Mouse (Mus musculus): Measurements from ENCODE around the gene Prrt3. TPM values are rescaled to one million over a fixed set of nuclear protein-coding genes. Genes with fewer than 3 reads are reported as not detected.

Gene Prrt3
- polyA plus RNA-seq, 1 experiment from 2014 or later, result 0.14 TPM

DNA sequence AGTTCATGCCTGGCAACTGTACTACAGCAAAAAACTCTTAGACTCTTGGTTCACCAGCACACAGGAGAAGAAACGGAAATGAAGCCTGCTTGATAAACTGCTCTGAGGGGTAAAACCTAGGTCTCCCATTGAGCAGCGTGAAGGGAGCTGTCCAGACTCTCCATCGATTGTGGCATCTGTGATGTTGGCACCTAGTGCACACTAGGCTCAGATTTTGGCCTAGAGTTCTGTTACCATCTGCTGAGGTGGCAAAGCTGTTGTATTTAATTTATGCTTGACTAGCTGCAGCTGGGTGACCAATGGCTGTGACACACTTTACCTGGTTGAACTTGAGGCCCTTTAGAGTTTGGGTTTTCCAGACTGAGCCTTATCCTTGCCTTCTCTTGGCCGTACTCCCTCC is 54.1 kb downstream of the Prrt3 start:
- TF ChIP-seq EP300 (IDR thresholded peaks at IDR 0.05; ENCODE audit: low read depth) (no peak), CTCF (IDR thresholded peaks at IDR 0.05; ENCODE audit: low read depth) (no peak)
- Histone ChIP-seq H3K9ac (replicated peaks) (no peak overlapping the region), H3K4me1 (ENCODE audit: insufficient read depth) (peaks cover 14% of the 10 kb centered on the region), H3K9me3 (ENCODE audit: low read length) (no peaks in the 10 kb centered on the region), H3K4me2 (ENCODE audit: low read depth, low read length) (no peak overlapping the region), H3K4me3 (ENCODE audit: low read depth, low read length) (no peak overlapping the region), H3K27me3 (ENCODE audit: insufficient read depth, low read length) (no peaks in the 10 kb centered on the region), H3K36me3 (replicated peaks; ENCODE audit: insufficient read depth, low read length) (peaks cover 18% of the 10 kb centered on the region), H3K27ac (ENCODE audit: low read depth) (no peak overlapping the region)
- no peak for DNase-seq
- WGBS (ENCODE audit: insufficient replicate concordance), result 89% methylated on average over 4 of the region's 4 CpGs
- ATAC-seq, result no peak

DNA sequence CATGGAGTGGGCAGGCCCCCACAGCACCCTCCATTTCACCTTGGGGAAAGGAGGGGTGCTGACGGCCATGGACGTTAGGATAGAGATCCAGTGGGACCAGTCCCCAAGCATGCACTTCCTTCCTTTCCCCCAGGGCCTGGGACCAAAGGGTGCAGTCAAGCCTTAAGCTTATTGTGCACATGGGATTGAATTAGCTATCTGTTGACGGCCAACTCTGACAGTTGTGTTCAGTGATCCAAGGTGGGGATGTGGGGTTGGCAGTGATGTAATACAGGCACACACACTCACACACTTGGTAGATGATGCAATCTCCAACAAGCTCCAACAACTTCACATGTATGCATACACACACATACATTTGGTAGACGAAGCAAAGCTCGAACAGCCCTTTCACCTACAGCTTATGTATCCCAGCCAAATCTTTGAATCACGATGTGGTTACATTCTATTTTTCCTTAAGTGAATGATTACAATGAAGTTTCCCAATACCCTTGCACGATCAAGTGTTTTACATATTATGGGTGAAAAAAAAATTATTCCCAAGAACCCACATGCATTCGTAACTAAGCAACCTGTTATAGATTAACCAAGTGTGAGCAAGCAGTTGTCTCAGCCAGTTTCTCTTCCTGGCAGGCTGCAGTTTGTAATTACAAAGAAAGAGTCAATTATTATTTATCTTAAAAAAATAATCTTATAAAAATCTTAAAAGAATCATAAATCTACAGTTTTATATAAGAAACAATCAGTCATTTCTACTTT is 57.3 kb downstream of the Prrt3 start:
- Histone ChIP-seq H3K27ac (ENCODE audit: low read depth) (no peak overlapping the region), H3K4me2 (ENCODE audit: low read depth, low read length) (peak overlapping the region; percentile 18; the same call in 1 of the 2 replicates)
- TF ChIP-seq EP300 (IDR thresholded peaks at IDR 0.05; ENCODE audit: low read depth), result no peak
- TF ChIP-seq CTCF (IDR thresholded peaks at IDR 0.05; ENCODE audit: low read depth), result no peak

More for the DNA sequence above, 57.3 kb downstream of the Prrt3 start:
- peaks cover 18% of the 10 kb centered on the region for H3K36me3 ChIP-seq (replicated peaks; ENCODE audit: insufficient read depth, low read length)
- no peak overlapping the region for H3K9ac ChIP-seq (replicated peaks)
- peaks cover 17% of the 10 kb centered on the region for H3K4me1 ChIP-seq (ENCODE audit: insufficient read depth)
- DNase-seq (no peak), ATAC-seq (0 out of 2 replicates have a peak, but pooled peaks have one; percentile 9)
- H3K27me3 ChIP-seq (ENCODE audit: insufficient read depth, low read length), result no peaks in the 10 kb centered on the region
- WGBS (ENCODE audit: insufficient replicate concordance), result 57% methylated on average over 7 of the region's 8 CpGs
- no peak overlapping the region for H3K4me3 ChIP-seq (ENCODE audit: low read depth, low read length)
- H3K9me3 ChIP-seq (ENCODE audit: low read length), result no peaks in the 10 kb centered on the region

Small RNA genes lying within 50 kb of the gene (microRNA-seq; reads per million reads assigned to microRNA genes)
- not detected for gene Gm23365

Other genes starting within 250 kb of the Prrt3 start
- gene Cpne9, start 219.6 kb downstream of the Prrt3 start, polyA plus RNA-seq (2015; fragmentation: Nextera tagmentation; extraction: Ambion mirVana), result 0.02 and 0.04 TPM in 2 replicates
- 4.1 and 4.8 TPM in 2 replicates for gene Brpf1, start 194.8 kb downstream of the Prrt3 start, polyA plus RNA-seq (2015; fragmentation: Nextera tagmentation; extraction: Ambion mirVana)
- 3.8 and 4.2 TPM in 2 replicates for gene Ogg1, start 175.0 kb downstream of the Prrt3 start, polyA plus RNA-seq (2015; fragmentation: Nextera tagmentation; extraction: Ambion mirVana)
- 17.9 and 18.1 TPM in 2 replicates for gene Camk1, start 157.9 kb downstream of the Prrt3 start, polyA plus RNA-seq (2015; fragmentation: Nextera tagmentation; extraction: Ambion mirVana)
- gene Tada3, start 124.0 kb downstream of the Prrt3 start, polyA plus RNA-seq (2015; fragmentation: Nextera tagmentation; extraction: Ambion mirVana), result 11.1 and 11.9 TPM in 2 replicates
- 188 and 198 TPM in 2 replicates for gene Arpc4, start 123.8 kb downstream of the Prrt3 start, polyA plus RNA-seq (2015; fragmentation: Nextera tagmentation; extraction: Ambion mirVana)
- gene Ttll3, start 112.7 kb downstream of the Prrt3 start, polyA plus RNA-seq (2015; fragmentation: Nextera tagmentation; extraction: Ambion mirVana), result 0.38 and 0.83 TPM in 2 replicates
- gene Rpusd3, start 82.6 kb downstream of the Prrt3 start, polyA plus RNA-seq (2015; fragmentation: Nextera tagmentation; extraction: Ambion mirVana), result 17.1 and 20.5 TPM in 2 replicates
- gene Cidec, start 66.2 kb downstream of the Prrt3 start, polyA plus RNA-seq (2015; fragmentation: Nextera tagmentation; extraction: Ambion mirVana), result 5.9 and 8.2 TPM in 2 replicates
- 49.2 and 49.9 TPM in 2 replicates for gene Jagn1, start 59.4 kb downstream of the Prrt3 start, polyA plus RNA-seq (2015; fragmentation: Nextera tagmentation; extraction: Ambion mirVana)
- gene Il17re, start 43.4 kb downstream of the Prrt3 start, polyA plus RNA-seq (2015; fragmentation: Nextera tagmentation; extraction: Ambion mirVana), result 0.26 and 0.49 TPM in 2 replicates
- gene Il17rc, start 30.5 kb downstream of the Prrt3 start, polyA plus RNA-seq (2015; fragmentation: Nextera tagmentation; extraction: Ambion mirVana), result 12.9 and 13.1 TPM in 2 replicates
- 13.8 and 14.0 TPM in 2 replicates for gene Creld1, start 18.6 kb downstream of the Prrt3 start, polyA plus RNA-seq (2015; fragmentation: Nextera tagmentation; extraction: Ambion mirVana)
- gene Emc3, start 29.7 kb upstream of the Prrt3 start, polyA plus RNA-seq (2015; fragmentation: Nextera tagmentation; extraction: Ambion mirVana), result 42.1 and 43.0 TPM in 2 replicates
- 3.1 and 4.5 TPM in 2 replicates for gene Fancd2, start 29.8 kb upstream of the Prrt3 start, polyA plus RNA-seq (2015; fragmentation: Nextera tagmentation; extraction: Ambion mirVana)
- gene Fancd2os, start 98.8 kb upstream of the Prrt3 start, polyA plus RNA-seq (2015; fragmentation: Nextera tagmentation; extraction: Ambion mirVana), result 0.12 and 0.14 TPM in 2 replicates
- gene Brk1, start 102.8 kb upstream of the Prrt3 start, polyA plus RNA-seq (2015; fragmentation: Nextera tagmentation; extraction: Ambion mirVana), result 88.5 and 88.9 TPM in 2 replicates
- 10.0 and 12.9 TPM in 2 replicates for gene Vhl, start 122.0 kb upstream of the Prrt3 start, polyA plus RNA-seq (2015; fragmentation: Nextera tagmentation; extraction: Ambion mirVana)
- gene Irak2, start 136.5 kb upstream of the Prrt3 start, polyA plus RNA-seq (2015; fragmentation: Nextera tagmentation; extraction: Ambion mirVana), result 9.2 and 10.8 TPM in 2 replicates
- 0.62 and 0.83 TPM in 2 replicates for gene Tatdn2, start 195.1 kb upstream of the Prrt3 start, polyA plus RNA-seq (2015; fragmentation: Nextera tagmentation; extraction: Ambion mirVana)
- 0.70 TPM in 1 of 2 replicates, not detected in the other for gene Ghrl, start 217.9 kb upstream of the Prrt3 start, polyA plus RNA-seq (2015; fragmentation: Nextera tagmentation; extraction: Ambion mirVana)
- gene Sec13, start 238.8 kb upstream of the Prrt3 start, polyA plus RNA-seq (2015; fragmentation: Nextera tagmentation; extraction: Ambion mirVana), result 102 and 110 TPM in 2 replicates

Measured in liver, postnatal 0 days (tissue).